Mouse (Mus musculus) midbrain, embryonic 16.5 days (tissue): ENCODE data around the gene Sucla2. TPM values are rescaled to one million over a fixed set of nuclear protein-coding genes. Genes with fewer than 3 reads are reported as not detected.
"Not testable (repeated sequence)": the region's sequence is repeated elsewhere in the genome, so short reads cannot be mapped to it uniquely, and the experiment has no call there.

Experiments used
- ATAC-seq: fragments of 200-750 bp; cut with Nextera tagmentation; 2 replicates; pipeline ENCODE4 v1.8.0; 2017; ENCODE audit warnings: moderate TSS enrichment
- H3K27ac ChIP-seq: fragments of 300-500 bp; sonication (generic); 2 replicates; pipeline ENCODE4 v1.5.1; 2014; ENCODE audit warnings: mild to moderate bottlenecking, low read length, mixed read lengths
- H3K27me3 ChIP-seq: fragments of 300-500 bp; sonication (generic); 2 replicates; pipeline ENCODE4 v1.6.1; 2014; ENCODE audit warnings: low read depth, low read length, mixed read lengths; ENCODE audit not compliant: control insufficient read depth, insufficient read depth
- H3K36me3 ChIP-seq: fragments of 300-500 bp; sonication (generic); 2 replicates; pipeline ENCODE4 v1.6.1; 2014; ENCODE audit warnings: mild to moderate bottlenecking, low read length, moderate library complexity, mixed read lengths; ENCODE audit not compliant: control insufficient read depth, insufficient read depth
- H3K4me1 ChIP-seq: fragments of 300-500 bp; sonication (generic); 2 replicates; pipeline ENCODE4 v1.6.1; 2014; ENCODE audit warnings: mild to moderate bottlenecking, low read length, mixed read lengths; ENCODE audit not compliant: control insufficient read depth, insufficient read depth
- H3K4me2 ChIP-seq: fragments of 300-500 bp; sonication (generic); 2 replicates; pipeline ENCODE4 v1.6.1; 2014; ENCODE audit warnings: mild to moderate bottlenecking, low read length, mixed read lengths
- H3K4me3 ChIP-seq: fragments of 300-500 bp; sonication (generic); 2 replicates; pipeline ENCODE4 v1.5.1; 2014; ENCODE audit warnings: low read depth, mild to moderate bottlenecking, low read length, moderate library complexity, mixed read lengths
- H3K9ac ChIP-seq: fragments of 300-500 bp; sonication (generic); 2 replicates; pipeline ENCODE4 v1.6.1; 2014; ENCODE audit warnings: low read depth, low read length, mixed read lengths
- H3K9me3 ChIP-seq: fragments of 300-500 bp; sonication (generic); replicated peaks from 2 replicates; pipeline ENCODE4 v1.6.1; 2014; ENCODE audit warnings: mild to moderate bottlenecking, low read length, mixed read lengths; ENCODE audit not compliant: control insufficient read depth, poor library complexity, severe bottlenecking
- WGBS: fragments of 180-500 bp; shearing (Covaris S2); extraction: QIAGEN DNeasy Blood & Tissue Kit; methylation state at CpG from one replicate; pipeline ENCODE4 v1.1.7; 2014; 5-methylcytosine and 5-hydroxymethylcytosine counted together
- polyA plus RNA-seq: library from polyadenylated mRNA; unstranded; fragments of >200 nt; fragmentation: Nextera tagmentation; extraction: Ambion mirVana; gene quantifications from 2 replicates; pipeline ENCODE4 v1.2.1, GENCODE M21; 2015

The Sucla2 gene
- polyA plus RNA-seq, 1 experiment from 2014 or later: 128 TPM

- Histone ChIP-seq H3K36me3 (peaks cover 2% of the 10 kb centered on the region; the same call in 1 of the 2 replicates), H3K9ac (no peak overlapping the region), H3K4me1 (peaks cover 13% of the 10 kb centered on the region), H3K27me3 (no peaks in the 10 kb centered on the region), H3K4me2 (no peak overlapping the region), H3K4me3 (no peak overlapping the region), H3K9me3 (no peaks in the 10 kb centered on the region), H3K27ac (no peak overlapping the region)
- ATAC-seq: no peak
- 91% methylated on average over 15 of the region's 15 CpGs for WGBS
Observed at GRCm38 (mm10) chr14:73507200-73507599, 17.9 kb upstream of the Sucla2 start.

GRCm38 (mm10) chr14:73507702-73508376 is 17.3 kb upstream of the Sucla2 start:
- peaks cover 12% of the 10 kb centered on the region for H3K4me1 ChIP-seq
- no peak overlapping the region for H3K4me2 ChIP-seq
- H3K4me3 ChIP-seq: no peak overlapping the region
- H3K9me3 ChIP-seq: no peaks in the 10 kb centered on the region
- H3K36me3 ChIP-seq: peaks cover 3% of the 10 kb centered on the region; the same call in 1 of the 2 replicates
- H3K27ac ChIP-seq: no peak overlapping the region
- H3K27me3 ChIP-seq: no peaks in the 10 kb centered on the region
- no peak for ATAC-seq
- 75% methylated on average over 11 of the region's 11 CpGs for WGBS
- H3K9ac ChIP-seq: no peak overlapping the region

GRCm38 (mm10) chr14:73508630-73509395 is 16.3 kb upstream of the Sucla2 start:
- Histone ChIP-seq H3K9ac (no peak overlapping the region), H3K27me3 (no peaks in the 10 kb centered on the region), H3K9me3 (no peaks in the 10 kb centered on the region), H3K4me2 (no peak overlapping the region), H3K27ac (no peak overlapping the region), H3K4me3 (no peak overlapping the region), H3K4me1 (peaks cover 9% of the 10 kb centered on the region), H3K36me3 (peaks cover 3% of the 10 kb centered on the region; the same call in 1 of the 2 replicates)
- ATAC-seq: no peak
- 95% methylated on average over 6 of the region's 6 CpGs for WGBS

- Histone ChIP-seq H3K9ac (peak within 1 kb of the TSS; percentile 87), H3K4me3 (peak within 1 kb of the TSS; percentile 90), H3K36me3 (peaks cover 5% of the 10 kb centered on the region; the same call in 1 of the 2 replicates), H3K27ac (peak within 1 kb of the TSS; percentile 40; the same call in 1 of the 2 replicates), H3K27me3 (no peaks in the 10 kb centered on the region), H3K4me2 (peak within 1 kb of the TSS; percentile 89), H3K9me3 (no peaks in the 10 kb centered on the region), H3K4me1 (peaks cover 9% of the 10 kb centered on the region)
- WGBS: under 1% methylated on average over 37 of the region's 41 CpGs
- peak; percentile 97 for ATAC-seq
Observed at GRCm38 (mm10) chr14:73509765-73510423, 15.2 kb upstream of the Sucla2 start, which contains the start of gene Med4. TSS of gene Med4 (plus strand) at chr14:73510025.

- H3K36me3 ChIP-seq: no peaks in the 10 kb centered on the region
- H3K4me3 ChIP-seq: no peak overlapping the region
- no peaks in the 10 kb centered on the region for H3K9me3 ChIP-seq
- no peak for ATAC-seq
- 80% methylated on average over 3 of the region's 3 CpGs for WGBS
- no peaks in the 10 kb centered on the region for H3K27me3 ChIP-seq
- H3K27ac ChIP-seq: no peak overlapping the region
- H3K4me1 ChIP-seq: peaks cover 3% of the 10 kb centered on the region; the same call in 1 of the 2 replicates
- H3K9ac ChIP-seq: no peak overlapping the region
- H3K4me2 ChIP-seq: no peak overlapping the region
Observed at GRCm38 (mm10) chr14:73524136-73524535, 983 bp upstream of the Sucla2 start.

GRCm38 (mm10) chr14:73528661-73529060 is 3.5 kb downstream of the Sucla2 start:
- H3K4me3 ChIP-seq, H3K4me2 ChIP-seq, H3K27me3 ChIP-seq, ATAC-seq, H3K4me1 ChIP-seq, H3K27ac ChIP-seq, H3K9ac ChIP-seq, H3K36me3 ChIP-seq, H3K9me3 ChIP-seq: not testable (repeated sequence)
- 84% methylated on average over 3 of the region's 3 CpGs for WGBS

- WGBS: 66% methylated on average over 6 of the region's 6 CpGs
Observed at GRCm38 (mm10) chr14:73533755-73534465, 8.8 kb downstream of the Sucla2 start.

GRCm38 (mm10) chr14:73535641-73536040 is 10.5 kb downstream of the Sucla2 start:
- H3K9me3 ChIP-seq: no peaks in the 10 kb centered on the region
- no peaks in the 10 kb centered on the region for H3K27me3 ChIP-seq
- H3K4me1 ChIP-seq: no peaks in the 10 kb centered on the region
- H3K36me3 ChIP-seq: no peaks in the 10 kb centered on the region
- no peak overlapping the region for H3K4me2 ChIP-seq
- WGBS: 89% methylated on average over 2 of the region's 2 CpGs
- no peak overlapping the region for H3K9ac ChIP-seq
- H3K27ac ChIP-seq: no peak overlapping the region
- no peak overlapping the region for H3K4me3 ChIP-seq
- no peak for ATAC-seq

More at GRCm38 (mm10) chr14:73533755-73534465, 8.8 kb downstream of the Sucla2 start:
- peak overlapping the region; percentile 28; the same call in 1 of the 2 replicates for H3K27ac ChIP-seq
- H3K4me3 ChIP-seq: no peak overlapping the region
- no peaks in the 10 kb centered on the region for H3K36me3 ChIP-seq
- peak; percentile 36; the same call in 1 of the 2 replicates for ATAC-seq
- no peak overlapping the region for H3K4me2 ChIP-seq
- H3K9ac ChIP-seq: no peak overlapping the region
- no peaks in the 10 kb centered on the region for H3K27me3 ChIP-seq
- no peaks in the 10 kb centered on the region for H3K4me1 ChIP-seq
- H3K9me3 ChIP-seq: no peaks in the 10 kb centered on the region
